17 mouse cellular contexts compared by ENCODE assay signal in genomic region chr3:151988221-151988620, GRCm38 (mm10).
"Had no signal": no experiment of that assay in that cellular context is flagged by ENCODE, and none has a peak within 500 bp of the region (broad histone marks: within the 10 kb centered on the region; RNA-seq: fewer than 3 reads in every experiment).

No protein-coding gene starts in this region.

- DNase-seq: kidney, adult 9 months; kidney, postnatal 36 days; layer of hippocampus, adult 9-11 months; layer of hippocampus, postnatal 36 days; liver; liver, embryonic 13.5 days; liver, postnatal 0 days; lung, postnatal 14 days; right cerebral cortex, postnatal 14 days; thymus, postnatal 14 days had no signal

- H3K4me3 ChIP-seq: limb, embryonic 12.5 days; liver, embryonic 13.5 days; lung, embryonic 15.5 days; megakaryocyte, embryonic 14.5 days; midbrain, embryonic 15.5 days; neural tube, embryonic 12.5 days had no signal

- H3K36me3 ChIP-seq: limb, embryonic 12.5 days; liver, embryonic 13.5 days; lung, embryonic 15.5 days; midbrain, embryonic 15.5 days; neural tube, embryonic 12.5 days had no signal

- H3K27ac ChIP-seq: kidney, postnatal 0 days; limb, embryonic 12.5 days; liver, embryonic 13.5 days; lung, embryonic 15.5 days; macrophage; midbrain, embryonic 15.5 days; neural tube, embryonic 12.5 days had no signal

- H3K9me3 ChIP-seq: limb, embryonic 12.5 days; liver, embryonic 13.5 days; lung, embryonic 15.5 days; megakaryocyte, embryonic 14.5 days; midbrain, embryonic 15.5 days; neural tube, embryonic 12.5 days had no signal

- H3K9ac ChIP-seq: limb, embryonic 12.5 days; liver, embryonic 13.5 days; liver, postnatal 0 days; lung, embryonic 15.5 days; midbrain, embryonic 15.5 days; neural tube, embryonic 12.5 days had no signal

- H3K4me1 ChIP-seq: limb, embryonic 12.5 days; liver, embryonic 13.5 days; lung, embryonic 15.5 days; megakaryocyte, embryonic 14.5 days; midbrain, embryonic 15.5 days; neural tube, embryonic 12.5 days had no signal
